Mouse (Mus musculus) right cerebral cortex, postnatal 25 days (tissue): ENCODE data around the gene Hist2h2ac.
"Not testable (repeated sequence)": the region's sequence is repeated elsewhere in the genome, so short reads cannot be mapped to it uniquely, and the experiment has no call there.

Source experiments
- DNase-seq: peaks from one replicate; pipeline ENCODE4 v3.0.0; 2022

Gene Hist2h2ac

DNA sequence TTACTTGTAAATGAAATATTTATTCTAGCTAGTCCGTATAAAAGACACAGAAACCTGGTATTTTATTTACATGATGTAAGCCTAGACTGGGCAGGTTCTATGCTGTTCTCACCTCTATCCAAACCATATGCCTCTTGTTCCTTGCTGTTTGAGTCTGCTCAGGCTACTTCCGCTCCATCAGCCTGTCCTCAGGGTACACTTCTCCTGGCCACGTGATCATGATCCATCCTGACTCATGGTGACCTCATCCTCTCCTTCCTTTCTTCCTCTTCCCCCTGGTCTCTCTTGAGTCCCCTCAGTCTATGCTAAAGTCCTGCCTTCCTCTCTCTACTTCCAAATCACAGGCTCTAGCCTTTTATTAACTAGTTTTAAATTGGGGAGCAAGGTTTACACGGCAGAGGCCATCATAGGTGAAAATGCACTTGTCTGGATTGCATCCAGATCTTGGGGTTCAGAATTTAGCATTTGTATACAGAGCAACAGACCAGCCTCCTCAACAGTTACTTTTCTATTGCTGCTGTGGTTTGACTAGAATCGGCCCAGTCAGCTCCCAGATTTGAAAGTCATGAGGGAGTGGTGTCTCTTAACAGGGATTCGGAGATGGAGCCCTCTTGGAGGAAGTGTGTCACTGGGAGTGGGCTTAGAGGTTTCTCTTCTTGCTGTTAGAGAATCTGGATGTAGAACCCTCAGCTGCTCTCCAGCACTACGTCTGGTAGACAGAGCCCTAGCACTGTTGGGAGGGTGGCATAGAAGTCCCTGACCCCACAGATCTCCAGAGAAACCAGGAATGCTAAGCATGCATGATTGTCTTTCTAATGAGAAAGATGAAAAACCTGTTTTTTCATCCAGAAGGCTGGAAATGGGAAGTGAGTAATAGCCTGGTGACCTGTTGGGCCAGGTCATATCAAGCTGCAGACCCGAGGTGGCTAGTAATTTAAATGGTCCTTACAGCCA lies 6.3 kb upstream of the Hist2h2ac start:
- no peak for DNase-seq

DNA sequence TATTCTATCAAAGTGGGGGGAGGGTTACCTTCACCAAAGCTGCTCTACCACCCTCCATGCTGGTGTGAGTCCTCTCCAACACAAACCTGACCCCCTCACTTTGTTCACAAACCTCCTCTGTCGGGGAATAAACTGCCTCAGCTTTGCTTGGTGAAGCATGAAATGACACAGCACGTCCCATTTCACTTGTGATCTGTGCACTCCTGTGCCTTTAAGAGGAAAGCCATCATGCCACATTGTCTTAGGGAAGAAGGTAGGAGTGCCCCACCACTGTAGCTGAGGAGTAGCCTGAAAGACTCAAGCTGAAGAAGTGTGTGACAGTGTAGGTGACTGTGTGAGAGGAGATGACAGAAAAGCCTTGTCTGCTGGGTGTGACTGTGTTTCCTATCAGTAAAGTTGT lies 4.7 kb upstream of the Hist2h2ac start:
- no peak for DNase-seq

DNA sequence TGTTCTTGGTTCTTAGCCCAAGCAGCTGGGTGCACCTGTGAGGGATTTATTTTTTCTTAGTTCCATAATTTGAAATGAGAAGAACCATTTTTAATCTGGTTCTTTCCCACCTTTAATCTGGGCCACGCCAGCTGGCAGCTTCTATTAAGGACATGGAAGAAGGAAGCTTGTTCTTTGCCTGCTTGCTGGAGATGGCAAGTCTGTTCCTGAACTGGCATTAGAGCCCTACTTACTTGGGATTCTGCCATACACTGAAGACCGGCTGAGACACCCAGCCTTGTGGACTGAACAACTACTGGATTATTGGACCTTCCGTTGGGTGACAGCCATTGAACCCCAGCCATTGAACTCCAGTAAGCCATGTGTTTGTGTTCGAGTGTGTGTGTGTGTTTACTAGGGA lies 2.1 kb upstream of the Hist2h2ac start:
- DNase-seq: no peak

DNA sequence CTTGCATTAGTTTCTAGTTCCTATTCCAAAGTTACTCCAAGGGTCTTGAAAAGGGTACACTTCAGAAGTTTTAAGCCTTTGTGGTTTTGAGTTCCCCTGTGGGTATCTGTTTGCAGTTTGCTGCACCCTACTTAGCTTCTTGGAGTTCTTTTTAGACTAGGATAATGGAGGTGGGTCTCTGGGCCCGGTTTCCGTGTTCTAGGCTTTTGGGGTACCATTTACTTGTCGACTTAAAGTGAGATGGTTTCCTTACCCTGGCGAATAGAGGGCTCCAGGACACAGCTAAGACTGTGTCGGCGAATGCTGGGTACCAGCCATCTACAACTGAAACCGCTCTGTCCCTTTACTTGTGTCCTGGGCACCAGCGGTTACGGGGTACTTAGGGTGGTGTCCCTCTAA lies 959 bp upstream of the Hist2h2ac start:
- peak; percentile 19 for DNase-seq

DNA sequence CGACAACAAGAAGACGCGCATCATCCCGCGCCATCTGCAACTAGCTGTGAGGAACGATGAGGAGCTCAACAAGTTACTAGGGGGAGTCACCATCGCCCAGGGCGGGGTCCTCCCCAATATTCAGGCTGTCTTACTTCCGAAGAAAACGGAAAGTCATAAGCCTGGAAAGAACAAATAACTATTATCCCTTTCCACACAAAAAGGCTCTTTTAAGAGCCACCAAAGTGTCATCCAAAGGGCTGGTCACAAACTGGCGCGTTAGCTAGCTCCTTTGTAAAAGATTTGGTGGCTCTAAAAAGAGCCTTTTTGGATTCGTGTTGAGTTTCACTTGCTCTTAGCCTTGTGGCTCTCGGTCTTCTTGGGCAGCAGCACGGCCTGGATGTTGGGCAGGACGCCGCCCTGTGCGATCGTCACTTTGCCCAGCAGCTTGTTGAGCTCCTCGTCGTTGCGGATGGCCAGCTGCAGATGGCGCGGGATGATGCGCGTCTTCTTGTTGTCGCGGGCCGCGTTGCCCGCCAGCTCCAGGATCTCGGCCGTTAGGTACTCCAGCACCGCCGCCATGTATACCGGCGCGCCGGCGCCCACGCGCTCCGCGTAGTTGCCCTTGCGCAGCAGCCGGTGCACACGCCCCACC lies 432 bp downstream of the Hist2h2ac start:
- DNase-seq: peak; percentile 80

- peak; percentile 85 for DNase-seq
Measured at GRCm38 (mm10) chr3:96219661-96220130, 984 bp downstream of the Hist2h2ac start, which contains the start of the genes Bola1 and Hist2h2ab. Gene Bola1, minus strand, starts transcription at chr3:96219709. Gene Hist2h2ab, plus strand, starts transcription at chr3:96219865.

DNA sequence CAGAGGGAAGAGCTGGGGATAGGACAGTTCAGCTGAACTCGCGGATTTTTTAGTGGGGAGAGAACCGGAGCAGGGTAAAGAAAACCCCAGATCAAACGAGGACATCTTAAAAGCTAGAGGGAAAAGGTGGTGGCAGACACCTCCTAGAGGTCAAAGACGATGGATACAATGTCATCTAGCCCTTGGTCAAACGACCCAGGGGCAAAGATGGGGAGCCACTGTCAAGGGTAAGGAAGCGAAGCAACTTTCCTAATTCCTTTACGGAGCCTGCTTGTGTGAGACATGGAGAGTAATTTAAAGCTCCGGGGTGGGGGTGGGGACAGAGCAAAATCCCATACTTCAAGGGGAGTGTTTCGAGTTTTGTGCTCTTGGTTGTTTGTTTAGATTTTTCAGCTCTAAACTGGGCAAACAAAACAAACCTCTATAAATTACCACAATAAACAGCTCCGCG lies 1.5 kb downstream of the Hist2h2ac start:
- peak; percentile 24 for DNase-seq

DNA sequence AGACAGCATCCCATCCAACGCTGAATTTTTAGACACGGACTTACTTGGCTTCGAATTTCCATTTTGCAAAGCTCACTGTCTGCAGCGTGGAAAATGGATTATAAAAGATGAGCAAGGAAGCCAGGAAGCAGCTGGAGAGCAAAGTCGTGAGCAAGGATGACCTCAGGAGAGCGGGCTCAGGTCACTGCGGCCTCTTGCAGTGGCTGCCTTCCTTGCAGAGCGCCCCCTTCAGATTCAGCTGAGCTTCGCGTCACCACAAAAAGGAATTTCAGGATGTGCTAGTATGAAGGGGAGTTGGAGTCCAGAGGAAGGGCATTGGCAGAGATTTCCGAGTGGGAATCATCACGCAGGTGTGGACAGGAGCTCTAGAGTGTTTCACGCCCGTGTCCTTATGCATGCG lies 11.4 kb downstream of the Hist2h2ac start:
- DNase-seq: no peak

DNA sequence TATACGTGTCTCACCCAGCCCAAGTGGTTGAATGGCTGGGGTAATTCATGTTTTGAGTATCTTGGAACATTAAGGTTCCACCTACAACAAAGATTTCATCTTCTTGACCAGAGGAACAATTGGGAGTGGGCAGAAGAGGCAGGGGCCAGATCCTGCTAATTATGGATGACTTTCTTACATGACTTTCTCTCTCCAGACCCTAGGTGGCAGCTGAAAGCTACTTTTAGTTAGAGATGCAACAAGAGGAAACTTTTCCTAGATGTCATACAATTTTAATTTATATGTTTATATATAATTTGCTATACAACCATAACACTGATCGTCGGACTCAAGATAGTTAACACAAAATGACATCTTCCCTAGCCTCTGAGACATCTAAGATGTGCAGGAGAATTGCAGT lies 12.9 kb downstream of the Hist2h2ac start:
- DNase-seq: no peak

- no peak for DNase-seq
Measured at GRCm38 (mm10) chr3:96199731-96200130, 20.9 kb downstream of the Hist2h2ac start.

- not testable (repeated sequence) for DNase-seq
Measured at GRCm38 (mm10) chr3:96198601-96199251, 22.0 kb downstream of the Hist2h2ac start.

- DNase-seq: no peak
Measured at GRCm38 (mm10) chr3:96198181-96198580, 22.5 kb downstream of the Hist2h2ac start.

- peak; percentile 92 for DNase-seq
Measured at GRCm38 (mm10) chr3:96197129-96197749, 23.4 kb downstream of the Hist2h2ac start.

GRCm38 (mm10) chr3:96196437-96197128 lies 24.1 kb downstream of the Hist2h2ac start:
- DNase-seq: no peak

- no peak for DNase-seq
Measured at GRCm38 (mm10) chr3:96195616-96196313, 24.9 kb downstream of the Hist2h2ac start.

DNA sequence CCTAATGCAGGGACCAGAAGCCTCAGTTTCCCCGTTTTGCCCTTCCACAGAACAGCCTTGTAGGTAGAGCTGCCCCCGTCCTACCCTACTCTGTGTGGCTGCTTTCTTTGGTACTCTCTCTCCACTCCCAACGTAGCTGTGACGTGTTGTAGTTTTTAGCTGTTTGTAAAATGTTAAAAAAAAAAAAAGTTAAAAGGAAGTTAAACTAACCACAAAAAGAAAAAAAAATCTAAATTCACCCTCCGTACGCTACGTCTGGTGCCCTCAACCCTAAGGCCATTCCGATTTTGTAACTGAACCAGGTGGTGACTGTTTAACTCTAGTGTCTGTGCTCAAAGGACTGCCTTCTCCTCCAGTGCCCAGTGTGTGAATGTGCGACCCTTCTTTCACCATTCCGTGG lies 25.7 kb downstream of the Hist2h2ac start:
- no peak for DNase-seq

DNA sequence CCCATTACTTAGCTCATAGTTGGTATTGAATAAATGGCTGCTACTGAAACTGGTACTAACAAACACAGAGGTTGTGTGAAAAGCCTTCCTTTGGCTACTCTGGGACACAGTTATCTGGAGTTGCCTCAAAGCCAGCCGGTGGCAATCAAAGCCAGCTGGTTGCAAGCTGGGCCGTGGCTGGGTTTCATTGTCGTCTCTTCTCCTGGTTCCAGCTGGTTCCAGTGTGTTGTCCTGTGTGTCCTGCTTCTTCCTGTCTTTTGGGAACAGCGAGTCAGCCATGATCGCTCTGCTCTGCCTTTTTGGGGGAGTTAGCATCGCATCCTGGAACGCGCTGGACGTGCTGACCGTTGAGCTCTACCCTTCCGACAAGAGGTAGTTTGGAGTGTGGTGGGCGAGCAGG lies 27.7 kb downstream of the Hist2h2ac start:
- DNase-seq: no peak

GRCm38 (mm10) chr3:96182382-96182776 lies 38.3 kb downstream of the Hist2h2ac start:
- peak; percentile 35 for DNase-seq

DNA sequence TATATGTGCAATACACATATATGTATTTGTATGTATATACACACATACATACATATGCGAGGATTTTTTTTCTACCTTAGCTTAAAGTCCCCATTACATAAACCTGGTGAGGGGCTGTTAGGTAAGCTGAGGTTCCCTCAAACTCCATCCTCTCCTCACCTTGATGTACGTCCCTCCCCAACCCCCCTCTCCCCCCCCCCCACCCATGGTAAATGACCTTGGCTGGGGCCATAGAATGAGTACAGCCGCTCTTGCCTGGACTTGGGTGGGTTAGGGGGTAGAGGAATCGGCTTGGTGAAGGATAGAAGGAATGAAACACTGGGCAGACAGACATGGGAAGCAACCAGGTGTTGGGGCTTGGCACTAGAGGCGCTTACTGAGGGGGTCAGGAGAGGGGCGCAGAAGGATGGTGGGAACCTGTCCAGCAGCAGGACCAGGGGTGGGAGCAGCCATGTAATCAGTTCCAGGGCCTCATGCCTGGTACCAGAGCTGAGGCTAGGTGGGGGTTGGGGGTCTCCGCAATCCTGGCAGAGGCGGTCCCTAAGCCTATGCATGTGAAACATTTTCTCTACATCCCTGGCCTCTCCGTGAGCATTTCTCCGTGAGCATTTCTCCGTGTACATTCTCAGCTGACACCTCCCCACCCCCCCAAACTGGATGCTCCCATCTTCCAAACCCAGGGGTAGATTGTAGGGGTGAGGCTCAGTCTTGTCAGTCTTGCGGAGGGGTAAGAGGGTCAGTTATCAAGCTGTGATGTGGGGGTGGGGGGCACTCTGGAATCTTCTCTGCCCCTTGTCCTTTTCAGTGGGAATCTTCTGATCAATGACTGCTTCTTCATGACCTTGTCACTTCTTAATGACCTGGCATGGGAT lies 38.9 kb downstream of the Hist2h2ac start:
- DNase-seq: peak; percentile 36

DNA sequence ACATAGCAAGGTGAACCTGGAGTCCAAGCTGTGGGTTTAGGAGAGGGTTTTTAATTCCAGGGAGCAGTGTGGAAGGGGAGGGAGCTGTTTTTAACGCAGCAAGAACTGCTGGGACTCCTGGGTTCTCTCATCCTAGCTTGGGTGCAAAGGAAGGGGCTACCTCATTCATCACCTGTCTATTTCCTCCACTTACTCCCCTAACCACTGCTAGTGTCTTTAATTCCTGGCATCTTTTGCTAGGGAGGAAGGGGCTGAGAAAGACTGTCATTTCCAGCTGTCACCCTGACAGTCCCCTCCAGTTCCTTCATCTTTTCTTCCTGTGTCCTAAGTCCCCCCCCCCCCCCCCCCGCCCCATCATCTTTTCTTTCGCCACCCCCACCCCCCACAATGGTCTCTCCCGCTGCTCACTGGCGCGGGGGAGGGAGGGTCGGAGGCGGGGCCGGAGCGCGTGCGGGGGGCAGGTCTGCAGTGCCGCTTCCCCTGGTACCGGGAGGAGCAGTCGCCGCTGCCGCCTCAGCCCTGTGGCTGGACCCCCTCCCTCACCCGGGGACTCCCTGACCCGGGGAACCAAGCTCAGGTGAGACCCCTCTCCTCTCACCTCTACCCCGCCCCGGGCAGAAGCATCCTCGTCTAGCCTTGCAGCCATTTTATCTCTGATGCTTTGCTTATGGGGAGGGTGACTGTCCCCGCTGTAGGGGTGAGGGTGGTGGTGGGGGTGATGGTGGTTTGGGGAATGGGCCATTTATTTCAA lies 39.8 kb downstream of the Hist2h2ac start, which contains the start of gene Sv2a:
Sv2a (plus strand) TSS at position 425 of the 751 bp plus-strand sequence.
- DNase-seq: peak; percentile 79
